Mouse (Mus musculus): ENCODE measurements around the gene Lrrc8e.

The Lrrc8e gene

GRCm38 (mm10) chr8:4226739-4227347, at the start of gene Lrrc8e:
Gene Lrrc8e (plus strand): TSS chr8:4226827.
- no peak for DNase-seq (ENCODE audit: low read depth)

GRCm38 (mm10) chr8:4183409-4183808, 43.2 kb upstream of the Lrrc8e start:
- DNase-seq (ENCODE audit: low read depth), result no peak

GRCm38 (mm10) chr8:4186151-4186550, 40.5 kb upstream of the Lrrc8e start:
- DNase-seq (ENCODE audit: low read depth), result no peak

GRCm38 (mm10) chr8:4188605-4189004, 38.0 kb upstream of the Lrrc8e start:
- DNase-seq (ENCODE audit: low read depth), result no peak

- DNase-seq (ENCODE audit: low read depth), result no peak
Observed at GRCm38 (mm10) chr8:4189031-4189722, 37.5 kb upstream of the Lrrc8e start.

- DNase-seq (ENCODE audit: low read depth), result no peak
Observed at GRCm38 (mm10) chr8:4192305-4192704, 34.3 kb upstream of the Lrrc8e start.

GRCm38 (mm10) chr8:4192807-4193587, 33.6 kb upstream of the Lrrc8e start:
- DNase-seq (ENCODE audit: low read depth), result peak; percentile 65

- DNase-seq (ENCODE audit: low read depth), result no peak
Observed at GRCm38 (mm10) chr8:4193588-4193894, 33.1 kb upstream of the Lrrc8e start.

GRCm38 (mm10) chr8:4201321-4201720, 25.3 kb upstream of the Lrrc8e start:
- DNase-seq (ENCODE audit: low read depth), result no peak

GRCm38 (mm10) chr8:4205246-4206123, 21.1 kb upstream of the Lrrc8e start:
- DNase-seq (ENCODE audit: low read depth), result no peak

GRCm38 (mm10) chr8:4206182-4207015, 20.2 kb upstream of the Lrrc8e start:
- no peak for DNase-seq (ENCODE audit: low read depth)

- DNase-seq (ENCODE audit: low read depth), result no peak
Observed at GRCm38 (mm10) chr8:4207016-4207350, 19.6 kb upstream of the Lrrc8e start.

GRCm38 (mm10) chr8:4211097-4211496, 15.5 kb upstream of the Lrrc8e start:
- DNase-seq (ENCODE audit: low read depth), result no peak

- DNase-seq (ENCODE audit: low read depth), result no peak
Observed at GRCm38 (mm10) chr8:4212809-4213209, 13.8 kb upstream of the Lrrc8e start.

GRCm38 (mm10) chr8:4213210-4214005, 13.2 kb upstream of the Lrrc8e start:
- DNase-seq (ENCODE audit: low read depth), result no peak

- peak; percentile 50 for DNase-seq (ENCODE audit: low read depth)
Observed at GRCm38 (mm10) chr8:4214006-4214980, 12.3 kb upstream of the Lrrc8e start.

GRCm38 (mm10) chr8:4216296-4216695, 10.3 kb upstream of the Lrrc8e start:
- DNase-seq (ENCODE audit: low read depth), result no peak

GRCm38 (mm10) chr8:4216791-4217621, 9.6 kb upstream of the Lrrc8e start, which contains the start of gene Prr36:
Gene Prr36 (minus strand): TSS chr8:4217459.
- DNase-seq (ENCODE audit: low read depth), result no peak
